Mouse (Mus musculus) retina, adult 2 months (tissue): Measurements from ENCODE around the gene Col27a1.
A peak's percentile ranks its signal among the peaks of the same experiment; 100 is the strongest.

Experiments
- DNase-seq: peaks from one replicate; pipeline ENCODE4 v3.0.0-alpha.2; 2012; ENCODE audit warnings: low read depth, low spot score

Gene Col27a1

GRCm38 (mm10) chr4:63225373-63225772, 11.6 kb downstream of the Col27a1 start:
- no peak for DNase-seq

- no peak for DNase-seq
Observed at GRCm38 (mm10) chr4:63226164-63226882, 12.5 kb downstream of the Col27a1 start.

GRCm38 (mm10) chr4:63226883-63227235, 13.1 kb downstream of the Col27a1 start:
- no peak for DNase-seq

- no peak for DNase-seq
Observed at GRCm38 (mm10) chr4:63228943-63229342, 15.1 kb downstream of the Col27a1 start.

GRCm38 (mm10) chr4:63229991-63230581, 16.3 kb downstream of the Col27a1 start:
- peak; percentile 30 for DNase-seq

GRCm38 (mm10) chr4:63231121-63231520, 17.3 kb downstream of the Col27a1 start:
- DNase-seq = no peak

- DNase-seq = no peak
Observed at GRCm38 (mm10) chr4:63232542-63233020, 18.8 kb downstream of the Col27a1 start.

- no peak for DNase-seq
Observed at GRCm38 (mm10) chr4:63233557-63234452, 20.0 kb downstream of the Col27a1 start.

- DNase-seq = no peak
Observed at GRCm38 (mm10) chr4:63234852-63235251, 21.0 kb downstream of the Col27a1 start.

GRCm38 (mm10) chr4:63236235-63236634, 22.4 kb downstream of the Col27a1 start:
- DNase-seq = no peak

GRCm38 (mm10) chr4:63237225-63237624, 23.4 kb downstream of the Col27a1 start:
- DNase-seq = no peak

- no peak for DNase-seq
Observed at GRCm38 (mm10) chr4:63238141-63238540, 24.3 kb downstream of the Col27a1 start.

- DNase-seq = no peak
Observed at GRCm38 (mm10) chr4:63238722-63239121, 24.9 kb downstream of the Col27a1 start.

GRCm38 (mm10) chr4:63241031-63241430, 27.2 kb downstream of the Col27a1 start:
- no peak for DNase-seq

GRCm38 (mm10) chr4:63247991-63248390, 34.2 kb downstream of the Col27a1 start:
- DNase-seq = no peak

- DNase-seq = no peak
Observed at GRCm38 (mm10) chr4:63248951-63249350, 35.1 kb downstream of the Col27a1 start.

GRCm38 (mm10) chr4:63251760-63252159, 38.0 kb downstream of the Col27a1 start:
- no peak for DNase-seq

- no peak for DNase-seq
Observed at GRCm38 (mm10) chr4:63253716-63254115, 39.9 kb downstream of the Col27a1 start.

GRCm38 (mm10) chr4:63254151-63254550, 40.3 kb downstream of the Col27a1 start:
- DNase-seq = no peak

- no peak for DNase-seq
Observed at GRCm38 (mm10) chr4:63256371-63256770, 42.6 kb downstream of the Col27a1 start.

- no peak for DNase-seq
Observed at GRCm38 (mm10) chr4:63257346-63257745, 43.5 kb downstream of the Col27a1 start.

- DNase-seq = no peak
Observed at GRCm38 (mm10) chr4:63258096-63258495, 44.3 kb downstream of the Col27a1 start.
